Mouse (Mus musculus): Measurements from ENCODE around the gene Spocd1.

The Spocd1 gene

GRCm38 (mm10) chr4:129996015-129996414 lies 67.0 kb downstream of the Spocd1 start:
- intact Hi-C loops (cut with DNase I) = no loop called here

DNA sequence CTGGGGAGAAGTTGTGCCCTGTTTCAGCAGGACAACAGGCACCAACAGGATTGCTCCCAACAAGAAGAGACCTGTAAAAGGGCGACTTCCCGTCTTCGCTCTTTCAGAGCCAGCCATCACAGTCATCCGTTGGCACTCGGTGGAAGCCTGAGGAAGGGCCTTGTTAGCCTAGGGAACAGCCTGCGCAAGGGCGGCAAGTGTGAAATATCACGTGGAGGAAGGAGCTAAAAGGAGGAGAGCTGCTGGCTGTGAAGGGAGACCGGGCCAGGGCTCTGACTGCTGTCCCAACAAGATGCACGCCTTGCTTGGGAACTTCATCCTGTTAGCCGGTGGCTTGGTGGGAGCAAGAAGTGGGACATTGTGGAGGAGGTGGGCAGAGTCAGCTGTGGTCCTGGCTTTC lies 69.1 kb downstream of the Spocd1 start:
- intact Hi-C loops (cut with DNase I) = no loop called here

DNA sequence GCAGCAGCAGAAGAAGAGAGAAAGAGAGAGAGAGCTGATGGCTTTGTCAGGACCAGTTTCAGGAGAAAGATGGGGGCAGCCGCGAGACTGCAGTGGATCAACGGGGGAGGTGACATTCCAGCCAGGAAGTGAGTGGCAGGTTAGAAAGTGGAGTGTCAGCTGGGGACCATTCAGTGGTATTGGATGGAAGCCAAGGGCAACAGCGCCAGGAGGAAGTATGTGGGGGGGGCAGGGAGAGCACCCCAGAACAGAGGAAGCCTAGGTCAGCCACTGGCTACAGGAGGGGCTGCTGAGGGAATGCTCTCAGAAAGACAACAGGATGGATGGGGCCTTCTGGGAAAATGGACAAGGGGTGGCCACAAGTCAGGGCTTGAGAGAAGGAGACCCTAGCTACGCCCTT lies 72.7 kb downstream of the Spocd1 start:
- intact Hi-C loops (cut with DNase I) = no loop called here

- intact Hi-C loops (cut with DNase I) = no loop called here
These were observed 73.1 kb downstream of the Spocd1 start for GRCm38 (mm10) chr4:130002157-130002556.

GRCm38 (mm10) chr4:130005593-130005992 lies 76.5 kb downstream of the Spocd1 start:
- intact Hi-C loops (cut with DNase I) = no loop called here

DNA sequence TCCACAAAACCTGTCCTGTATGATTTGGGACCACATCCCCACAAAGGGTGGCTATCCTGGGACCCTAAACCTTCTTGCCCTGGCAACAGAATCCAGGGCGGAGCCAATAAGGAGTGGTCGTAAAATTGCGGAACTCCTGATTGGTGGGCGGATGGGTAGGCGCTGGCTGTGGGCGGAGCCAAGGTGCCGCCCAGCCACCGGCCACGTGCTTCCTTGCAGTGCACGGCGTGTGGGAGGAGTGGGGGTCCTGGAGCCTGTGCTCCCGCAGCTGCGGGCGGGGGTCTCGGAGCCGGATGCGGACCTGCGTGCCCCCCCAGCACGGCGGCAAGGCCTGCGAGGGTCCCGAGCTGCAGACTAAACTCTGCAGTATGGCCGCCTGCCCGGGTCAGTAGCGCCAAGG lies 77.5 kb downstream of the Spocd1 start:
- intact Hi-C loops (cut with DNase I) = no loop called here
